Mouse (Mus musculus): ENCODE measurements around the gene Fam129a. TPM values are rescaled to one million over a fixed set of nuclear protein-coding genes. Genes with fewer than 3 reads are reported as not detected.

Gene Fam129a
- total RNA-seq (2021): 1 to 10 TPM; 4.8 to 6.2 TPM
- long read RNA-seq, full-length matches to known transcripts: 1 of 3 reads
- long read RNA-seq, partial matches to known transcripts: 1 of 3 reads
- long read RNA-seq, other reads (novel, unspliced or antisense): 1 of 3 reads

DNA sequence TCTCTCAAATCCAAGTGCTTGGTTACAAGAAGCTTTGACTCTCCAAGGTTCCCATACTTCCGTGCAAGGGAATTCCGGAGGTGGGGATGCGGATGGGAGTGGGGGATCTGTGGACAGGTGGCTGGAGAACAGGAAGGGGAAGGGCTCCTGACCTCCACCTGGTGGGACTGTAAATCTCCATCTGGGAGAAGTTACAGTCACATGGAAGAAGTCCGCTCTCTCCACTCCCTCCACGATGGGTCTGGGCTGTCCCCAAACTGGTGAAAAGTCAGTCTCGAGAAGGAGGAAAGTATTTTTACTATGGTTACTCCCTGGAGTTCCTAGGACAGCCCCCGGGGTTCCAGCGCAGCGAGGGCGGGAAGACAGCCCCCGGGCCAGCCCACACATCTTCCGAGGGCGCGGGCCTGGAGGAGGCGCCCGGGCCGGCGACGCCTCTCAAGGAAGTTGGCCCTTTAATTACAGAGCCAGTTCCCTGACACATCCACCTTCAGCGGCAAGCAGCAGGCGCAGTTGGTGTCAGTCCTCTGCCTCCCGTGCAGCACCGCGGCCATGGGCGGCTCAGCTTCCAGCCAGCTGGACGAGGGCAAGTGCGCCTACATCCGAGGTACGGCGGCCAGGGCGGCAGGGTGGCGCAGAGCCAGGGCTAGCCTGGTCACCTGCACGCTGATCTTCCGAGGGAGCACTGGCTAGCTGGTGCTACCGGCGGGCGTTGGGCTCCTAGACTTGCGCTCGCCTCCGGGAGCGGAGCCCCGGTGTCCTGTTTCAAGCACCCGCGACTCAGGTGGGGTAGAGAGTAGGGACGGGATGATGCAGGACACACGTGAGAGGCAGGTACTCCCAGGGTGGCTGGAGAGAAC is at the start of gene Fam129a:
Fam129a (plus strand) TSS at position 206 of the 857 bp plus-strand sequence.
- DNase-seq (ENCODE audit: low spot score in 2 of 2): peak in 1 of 2 experiments; percentile 31

DNA sequence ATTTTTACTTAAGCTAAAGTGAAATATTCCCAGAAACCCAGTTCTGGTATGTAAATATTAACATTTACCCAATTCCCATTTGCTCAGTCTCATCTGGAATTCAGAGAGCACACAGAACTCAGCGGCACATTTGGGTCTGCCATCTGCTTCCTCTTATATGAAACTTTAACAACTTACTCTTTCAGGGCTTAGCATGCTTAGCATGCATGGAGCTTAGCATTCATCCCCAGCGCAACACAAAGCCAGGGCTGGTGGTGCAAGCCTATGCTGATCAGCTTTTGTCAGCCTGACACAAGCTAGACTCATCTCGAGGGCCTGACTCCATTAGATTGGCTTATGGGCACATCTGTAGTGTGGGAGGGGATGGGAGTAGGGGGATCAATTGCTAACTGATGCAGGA is 44.3 kb upstream of the Fam129a start:
- DNase-seq (ENCODE audit: low spot score in 2 of 2): peak in 1 of 2 experiments; percentile 12

DNA sequence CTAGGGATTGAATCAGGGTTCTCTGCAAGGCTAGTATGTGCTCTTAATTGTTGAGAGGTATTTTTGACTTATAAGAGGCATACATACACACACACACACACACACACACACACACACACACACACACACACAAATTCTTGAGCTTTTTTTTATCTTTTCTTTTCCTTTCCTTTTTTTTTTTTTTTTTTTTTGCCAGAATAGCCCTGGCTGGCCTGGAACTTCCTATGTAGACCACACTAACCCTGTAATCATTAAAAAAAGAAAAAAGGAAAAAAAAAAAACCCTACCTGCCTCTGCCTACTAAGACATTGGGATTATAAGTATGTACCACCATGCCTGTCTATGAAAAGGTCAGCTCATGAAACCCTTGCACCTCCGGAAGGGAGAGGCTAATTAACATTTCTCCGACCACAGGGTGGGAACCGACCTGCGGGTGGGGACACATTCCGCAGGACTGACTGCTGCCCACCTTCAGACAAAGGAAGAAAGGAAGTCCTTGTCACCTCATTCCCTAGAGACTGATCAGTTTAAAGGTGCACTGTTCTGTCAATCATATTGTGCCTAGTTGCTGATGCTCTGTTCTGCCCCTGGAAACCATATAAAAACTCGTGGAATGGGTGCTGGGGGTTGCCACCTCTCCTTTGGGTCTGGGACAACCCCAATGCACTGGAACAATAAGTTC is 27.0 kb upstream of the Fam129a start:
- no peak for DNase-seq (ENCODE audit: low spot score in 2 of 2)

DNA sequence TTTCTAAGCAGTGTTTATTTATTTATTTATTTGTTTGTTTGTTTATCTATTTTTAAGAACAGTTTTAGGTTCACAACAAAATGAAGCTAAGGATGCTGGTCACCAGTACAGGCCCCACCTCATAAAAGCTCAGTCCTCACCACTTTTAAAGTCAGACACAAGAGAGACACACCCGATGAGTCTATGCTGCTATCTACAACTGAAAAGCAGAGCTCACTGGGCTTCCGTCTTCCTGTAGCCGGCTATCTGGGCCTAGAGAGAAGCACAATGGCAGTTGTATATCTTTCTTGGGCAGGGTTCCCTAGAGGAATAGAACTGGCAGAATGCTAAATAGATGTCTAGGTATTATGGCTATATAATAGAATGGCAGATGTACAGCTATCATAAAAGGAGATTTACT is 26.4 kb upstream of the Fam129a start:
- DNase-seq (ENCODE audit: low spot score in 2 of 2): no peak

DNA sequence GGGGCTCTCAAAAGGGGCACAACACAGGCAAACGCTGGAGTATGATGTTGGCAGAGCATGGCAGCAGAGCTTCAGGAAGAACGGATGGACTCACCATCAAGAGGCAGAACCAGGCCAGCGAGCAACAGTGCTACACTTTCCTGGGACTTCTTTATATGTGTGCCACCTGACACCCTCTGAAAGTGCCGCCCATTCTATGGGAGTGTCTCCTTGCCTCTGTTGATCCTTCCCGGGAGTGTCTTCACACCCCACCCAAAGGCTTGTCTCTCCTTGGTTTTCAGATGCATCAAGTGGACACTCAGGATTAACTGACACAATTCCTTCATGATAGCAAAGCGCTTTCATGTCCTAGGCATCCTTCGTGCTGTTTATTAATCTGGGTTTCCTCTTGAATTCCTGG is 25.4 kb upstream of the Fam129a start:
- DNase-seq (ENCODE audit: low spot score in 2 of 2): no peak

DNA sequence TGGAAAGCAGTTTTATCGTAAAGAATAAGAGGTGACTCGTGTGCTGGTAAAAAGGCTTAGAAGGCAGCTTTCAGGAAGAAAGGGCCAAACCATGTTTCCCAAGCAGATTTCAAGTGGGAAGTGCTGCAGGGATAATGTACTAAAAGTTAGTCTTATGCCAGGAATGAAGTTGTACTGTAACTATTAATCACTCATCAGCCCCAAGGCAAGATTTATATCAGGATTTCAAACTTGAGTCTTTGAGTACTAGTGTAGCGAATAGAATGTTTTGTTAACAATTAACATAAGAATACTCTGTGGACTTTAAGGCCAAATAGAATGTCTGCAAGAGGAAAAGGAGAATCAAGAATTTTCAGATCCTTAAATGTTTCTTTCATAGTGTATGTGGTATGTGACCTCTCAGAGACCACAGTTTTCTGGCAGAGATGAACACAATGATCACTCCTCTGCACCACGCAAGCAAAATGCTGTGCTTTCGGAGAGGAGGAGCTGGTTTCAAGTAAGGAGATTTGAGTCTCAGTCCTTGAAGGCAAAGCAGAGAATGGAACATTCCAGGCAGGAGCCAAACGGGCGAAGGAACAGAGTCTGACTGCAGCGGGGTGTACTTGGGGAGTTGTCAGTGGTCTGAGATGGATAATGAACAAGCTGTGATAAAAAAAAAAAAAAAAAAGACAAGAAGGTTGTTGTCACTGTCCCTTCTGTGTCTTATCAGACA is 21.9 kb upstream of the Fam129a start:
- DNase-seq (ENCODE audit: low spot score in 2 of 2): no peak

DNA sequence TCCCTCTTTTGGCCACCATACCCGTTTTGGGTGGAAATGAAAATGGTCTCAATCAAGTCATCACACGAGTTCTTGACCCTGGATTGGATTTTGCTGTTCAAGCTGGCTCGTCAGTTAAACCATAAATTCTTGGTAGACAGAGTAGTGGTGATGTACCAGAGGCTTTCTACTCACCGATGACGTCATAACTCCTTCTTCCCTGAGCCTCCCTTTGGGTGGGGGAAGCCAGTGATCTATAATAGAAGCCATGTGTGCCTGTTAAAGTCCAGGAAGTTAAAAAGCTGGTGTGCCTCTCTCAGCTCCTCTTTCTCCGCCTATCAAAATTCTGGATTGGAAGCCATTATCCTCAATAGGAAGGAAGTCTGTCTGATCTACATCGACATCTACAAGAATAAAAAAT is 21.2 kb upstream of the Fam129a start:
- DNase-seq (ENCODE audit: low spot score in 2 of 2): no peak

DNA sequence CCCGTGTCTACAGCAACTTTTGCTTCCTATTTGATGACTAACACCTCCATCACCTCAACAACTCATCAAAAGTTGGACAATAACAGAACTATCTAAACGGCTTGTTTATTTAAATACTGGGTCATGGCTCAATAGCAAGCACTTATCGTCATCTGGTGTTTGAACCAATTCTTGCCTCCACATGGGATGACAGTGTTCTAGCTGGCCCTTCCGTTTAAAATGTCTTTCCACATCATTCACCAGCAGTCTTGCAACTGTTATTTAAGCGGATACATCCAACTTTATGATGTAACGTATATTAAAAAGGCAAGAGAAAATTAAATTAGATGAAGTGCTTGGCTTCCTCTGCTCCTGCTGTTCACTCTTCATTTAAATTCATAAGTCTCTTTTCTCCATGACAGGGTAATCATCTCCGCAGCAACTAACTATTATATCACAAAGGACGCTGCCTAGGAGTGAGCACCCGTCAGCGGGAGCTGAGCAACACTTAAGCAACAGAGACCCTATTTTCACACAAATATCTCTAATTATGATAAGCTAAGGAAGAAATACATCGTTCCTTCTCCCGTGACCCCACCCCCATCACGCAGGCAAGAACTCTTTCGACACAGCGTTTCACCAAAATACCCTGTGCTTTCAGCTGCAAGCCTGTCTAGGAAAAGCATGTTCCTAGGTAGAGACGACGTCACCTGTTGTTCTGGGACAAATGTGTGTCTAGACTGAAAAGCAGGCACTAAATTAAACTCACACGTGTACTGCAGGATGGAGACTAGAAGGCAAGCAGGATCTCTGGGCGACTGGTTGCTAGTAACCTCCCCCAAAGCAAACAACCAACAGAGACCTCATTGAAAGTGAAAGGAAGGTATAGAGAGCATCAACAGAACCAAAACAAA is 20.2 kb upstream of the Fam129a start:
- DNase-seq (ENCODE audit: low spot score in 2 of 2): no peak

DNA sequence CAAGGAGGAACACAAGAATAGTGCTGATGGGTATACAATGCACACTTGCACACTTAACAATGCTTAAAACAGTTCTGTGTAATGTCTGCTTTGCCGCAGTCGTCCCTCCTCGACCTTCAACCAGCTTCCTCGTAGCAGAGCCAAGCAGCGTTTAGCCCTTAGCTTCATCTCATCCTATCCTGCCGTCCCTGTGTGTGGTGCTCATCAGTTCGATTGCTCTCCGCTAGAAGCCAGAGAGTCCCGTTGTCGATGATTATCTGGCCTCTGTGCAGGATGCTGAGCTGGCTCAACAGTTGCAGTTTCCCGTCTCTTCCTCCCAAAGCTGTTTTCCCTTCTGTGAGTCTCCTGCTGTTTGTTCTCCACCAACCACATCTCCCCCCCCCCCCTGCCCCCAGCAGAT is 10.4 kb upstream of the Fam129a start:
- DNase-seq (ENCODE audit: low spot score in 2 of 2): no peak

DNA sequence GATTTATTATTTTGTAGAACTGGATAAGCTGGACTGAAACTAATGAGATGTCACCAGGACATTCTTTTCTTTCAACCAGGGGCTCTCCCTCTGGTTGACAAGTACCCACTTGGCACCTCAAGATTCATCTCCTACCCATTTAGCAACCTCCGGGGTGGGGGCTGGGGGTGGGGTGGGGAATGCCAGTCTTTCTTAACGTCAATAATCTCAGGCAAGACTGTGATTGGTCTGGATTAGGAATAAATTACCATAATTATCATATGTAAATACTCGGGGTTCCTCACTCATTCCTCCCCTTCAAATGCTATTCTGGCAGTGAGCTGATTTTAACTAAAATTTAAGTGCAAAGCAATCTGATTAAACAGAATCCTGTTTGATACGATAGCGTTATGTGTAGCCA is 7.6 kb upstream of the Fam129a start:
- no peak for DNase-seq (ENCODE audit: low spot score in 2 of 2)

DNA sequence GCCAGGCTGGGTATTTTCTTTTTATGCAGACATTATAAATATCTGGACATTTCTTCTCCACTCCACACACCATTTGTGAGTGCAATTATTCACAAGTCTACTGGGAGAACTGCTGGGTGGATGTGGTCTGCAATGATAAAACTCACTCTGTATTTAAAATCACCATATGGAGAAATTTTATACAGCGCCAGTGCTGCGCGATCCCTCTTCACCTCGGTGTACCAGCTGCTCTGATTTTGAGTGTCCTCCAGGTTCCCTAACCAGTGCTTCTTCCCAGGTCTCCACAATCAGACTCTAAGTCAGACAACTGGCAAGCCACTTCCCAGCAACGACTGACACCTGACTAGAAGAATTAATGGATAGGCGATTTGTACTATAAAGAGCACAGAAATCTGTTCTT is 7.1 kb upstream of the Fam129a start:
- no peak for DNase-seq (ENCODE audit: low spot score in 2 of 2)

DNA sequence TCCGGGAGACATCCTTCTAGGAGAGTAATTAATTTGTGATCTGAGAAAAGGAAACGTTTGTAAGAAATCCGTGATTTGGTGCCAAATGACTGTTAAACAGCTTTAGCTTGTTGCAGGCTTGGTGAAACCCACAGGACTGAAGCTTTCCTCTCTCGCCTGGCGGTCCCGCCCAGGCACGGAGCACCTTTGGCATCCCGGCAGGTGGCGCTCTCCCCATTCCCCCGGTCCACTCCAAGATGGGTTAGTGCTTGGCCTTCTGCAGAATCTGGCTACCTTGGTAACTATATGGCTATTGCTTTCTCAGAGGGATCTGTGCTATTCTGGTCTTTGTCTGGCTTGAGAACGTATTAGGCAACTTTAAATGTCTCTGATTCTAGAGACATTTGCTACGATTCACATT is 6.6 kb upstream of the Fam129a start:
- peak; percentile 81 to 87 for DNase-seq (ENCODE audit: low spot score in 2 of 2)

DNA sequence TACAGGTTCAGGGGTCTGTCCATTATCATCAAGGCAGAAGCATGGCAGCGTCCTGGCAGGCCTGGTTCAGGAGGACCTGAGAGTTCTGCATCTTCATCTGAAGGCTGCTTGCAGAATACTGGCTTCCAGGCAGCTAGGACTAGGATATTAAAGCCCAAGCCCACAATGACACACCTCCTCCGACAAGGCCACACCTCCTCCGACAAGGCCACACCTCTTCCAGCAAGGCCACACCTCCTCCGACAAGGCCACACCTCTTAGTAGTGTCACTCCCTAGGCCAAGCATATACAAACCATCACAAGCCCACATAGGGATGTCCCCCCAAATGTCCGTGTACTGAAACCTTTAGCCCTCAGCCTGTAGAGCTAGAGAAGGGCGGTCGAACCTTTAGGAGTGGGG is 2.3 kb upstream of the Fam129a start:
- no peak for DNase-seq (ENCODE audit: low spot score in 2 of 2)

DNA sequence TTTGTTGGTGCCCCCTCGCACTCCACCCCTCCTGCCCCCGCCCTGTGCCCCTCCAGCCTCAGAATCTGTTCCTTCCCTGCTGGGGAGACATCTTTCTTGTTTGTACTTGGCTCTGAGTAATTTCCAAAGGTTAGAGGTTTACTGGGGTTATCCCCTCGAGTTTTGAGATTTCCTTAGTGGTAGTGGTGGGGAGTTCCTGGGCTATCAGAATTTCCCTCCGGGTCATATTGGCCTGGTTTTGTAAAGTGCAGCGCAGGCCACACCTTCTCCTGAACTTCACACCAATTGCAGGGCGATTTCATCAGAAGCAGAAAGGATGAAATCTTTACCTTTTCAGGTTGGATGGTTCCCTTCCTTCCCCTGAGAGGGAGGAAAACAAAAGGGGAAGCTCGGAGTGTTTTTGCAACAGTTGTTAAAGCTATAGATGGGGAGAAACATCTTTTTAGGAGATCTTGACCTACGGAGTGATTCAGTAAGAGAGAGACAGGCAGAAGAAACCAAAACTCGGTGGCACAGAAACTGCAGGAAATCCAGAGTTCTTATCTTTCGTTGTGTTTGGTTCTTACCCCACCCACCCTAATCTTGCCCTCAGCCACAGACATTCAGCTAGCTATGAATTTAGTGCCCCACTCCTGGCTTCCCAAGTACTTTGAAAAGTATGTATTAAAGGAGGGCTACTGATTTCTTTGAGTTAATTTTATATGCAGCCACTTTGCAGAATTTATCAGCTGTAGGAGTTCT is 1.0 kb downstream of the Fam129a start:
- no peak for DNase-seq (ENCODE audit: low spot score in 2 of 2)

DNA sequence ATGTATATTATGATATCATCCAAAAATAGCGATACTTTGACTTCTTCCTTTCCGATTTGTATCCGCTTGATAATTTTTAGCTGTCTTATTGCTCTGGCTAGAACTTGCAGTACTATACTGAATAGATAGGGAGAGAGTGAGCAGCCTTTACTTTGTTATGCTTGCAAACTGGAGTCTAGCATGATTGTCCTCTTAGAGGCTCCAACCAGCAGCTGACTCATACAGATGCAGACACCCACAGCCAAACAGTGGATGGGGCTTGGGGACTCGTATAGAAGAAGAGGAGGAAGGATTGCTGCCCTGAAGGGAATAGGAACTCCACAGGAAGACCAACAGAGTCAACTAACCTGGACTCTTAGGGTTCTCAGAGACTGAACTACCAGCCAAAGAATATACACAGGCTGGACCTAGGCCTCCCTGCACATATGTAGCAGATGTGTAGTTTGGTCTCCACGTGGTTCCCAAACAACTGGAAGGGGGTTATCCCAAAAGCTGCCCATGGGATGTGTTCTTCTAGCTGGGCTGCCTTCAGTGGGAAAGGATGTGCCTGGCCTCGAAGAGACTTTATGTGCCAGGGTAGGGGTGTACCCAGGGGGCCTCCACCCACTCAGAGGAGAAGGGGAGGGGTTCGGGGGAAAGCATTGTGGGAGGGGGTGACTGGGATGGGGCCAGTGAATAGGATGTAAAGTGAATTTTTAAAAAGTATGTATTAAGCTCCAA is 1.8 kb downstream of the Fam129a start:
- no peak for DNase-seq (ENCODE audit: low spot score in 2 of 2)

DNA sequence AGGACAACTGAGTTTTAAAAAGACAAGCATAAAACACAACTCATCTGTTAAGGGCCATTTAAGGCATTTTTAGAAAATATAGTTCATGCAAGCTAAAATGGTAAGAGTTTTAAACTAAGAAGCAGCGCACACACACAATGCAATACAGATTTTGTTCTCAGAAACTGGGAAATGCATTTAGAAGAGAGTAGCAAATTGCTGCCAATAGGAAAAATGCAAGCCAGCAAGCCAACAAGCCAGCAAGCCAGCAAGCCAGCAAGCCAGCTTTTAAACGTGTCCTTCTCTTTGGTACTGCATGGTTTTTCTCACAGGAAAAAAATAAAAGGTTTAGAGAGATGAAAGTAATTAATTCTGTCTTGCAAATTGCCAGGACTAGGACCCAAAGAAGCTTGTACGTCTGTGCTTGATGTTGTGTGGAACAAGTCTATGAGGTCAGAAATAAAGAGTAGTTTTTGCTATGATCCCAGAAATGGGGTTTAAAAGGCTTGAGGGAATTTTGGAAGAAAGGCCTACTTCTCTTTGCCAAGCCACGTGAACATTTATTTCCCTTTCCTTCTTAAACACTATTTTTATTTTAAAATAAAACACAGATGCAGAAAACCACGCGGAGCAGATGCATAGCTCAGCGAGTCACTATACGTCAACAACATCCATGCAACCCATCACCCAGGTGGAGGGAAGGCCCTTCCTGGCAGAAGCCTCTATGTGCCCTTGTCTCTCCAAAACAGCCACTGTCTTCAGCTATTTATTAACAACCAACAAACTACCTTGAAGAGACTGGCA is 9.4 kb downstream of the Fam129a start:
- DNase-seq (ENCODE audit: low spot score in 2 of 2): no peak

DNA sequence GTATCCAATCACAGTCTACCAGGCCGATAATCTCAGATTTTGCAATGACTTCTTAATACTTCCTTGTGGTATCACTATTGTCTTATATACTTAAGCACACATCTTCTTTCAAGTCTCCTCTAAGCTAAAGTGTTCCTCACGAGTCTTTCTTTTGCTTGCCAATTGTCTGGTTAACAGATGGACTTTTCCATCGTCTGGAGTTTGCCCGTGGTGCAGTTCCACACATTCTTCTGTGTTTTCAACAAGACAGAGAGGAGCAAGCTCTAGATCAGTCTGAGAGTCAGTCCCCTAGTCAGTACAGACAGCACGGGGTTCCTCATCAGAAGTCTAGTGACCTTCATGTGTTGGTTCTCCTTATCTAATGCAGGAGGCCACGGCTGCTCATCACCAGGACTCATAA is 10.5 kb downstream of the Fam129a start:
- no peak for DNase-seq (ENCODE audit: low spot score in 2 of 2)

DNA sequence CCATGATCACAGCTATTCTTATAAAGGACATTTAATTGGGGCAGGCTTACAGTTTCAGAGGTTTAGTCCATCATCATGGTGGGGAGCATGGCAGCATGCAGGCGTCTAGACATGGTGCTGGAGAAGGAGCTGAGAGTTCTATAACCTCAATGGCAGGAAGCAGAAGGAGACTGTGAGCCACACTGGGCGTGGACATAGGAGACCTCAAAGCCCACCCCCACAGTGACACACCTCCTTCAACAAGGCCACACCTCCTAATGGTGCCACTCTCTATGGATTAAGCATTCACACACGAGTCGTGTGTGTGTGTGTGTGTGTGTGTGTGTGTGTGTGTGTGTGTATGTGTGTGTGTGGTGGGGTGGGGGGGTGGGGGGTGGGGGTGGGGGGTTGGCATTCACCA is 11.0 kb downstream of the Fam129a start:
- DNase-seq (ENCODE audit: low spot score in 2 of 2): no peak
